ENCODE assay signal across 24 mouse cellular contexts in the genomic region with DNA sequence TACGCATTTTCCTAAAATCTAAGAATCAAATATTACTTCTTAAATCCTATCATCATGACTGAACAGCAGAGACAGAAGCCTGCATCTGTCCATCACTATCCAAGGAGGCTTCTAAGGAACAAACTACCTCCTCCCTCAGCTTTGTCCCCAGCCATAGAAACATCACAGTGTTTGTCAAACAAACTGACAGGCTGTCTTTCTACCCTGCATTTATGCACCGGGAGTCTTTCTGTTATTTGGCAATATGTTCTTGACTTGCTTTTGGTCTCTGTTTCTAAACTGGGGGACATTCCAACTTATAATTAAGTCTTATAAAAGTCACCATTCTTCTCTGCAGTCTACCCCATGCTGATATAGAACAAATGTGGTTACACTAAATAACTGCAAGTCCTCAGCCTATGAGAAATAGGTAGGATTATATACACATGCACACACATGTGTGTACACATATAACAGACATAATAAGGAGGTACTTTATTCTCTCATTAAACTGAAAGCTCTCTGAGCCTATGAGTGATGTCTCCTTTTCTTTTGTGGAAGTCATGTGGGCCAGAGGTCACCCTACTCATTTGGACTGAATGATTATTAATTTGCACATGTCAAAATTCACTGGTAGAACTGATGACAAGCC.
A peak's percentile ranks its signal among the peaks of the same experiment; 100 is the strongest.
DNase-seq lines count a peak whose midpoint lies in the region; ATAC-seq and TF ChIP-seq lines count a peak whose summit lies in the region.
"Had no signal": no experiment of that assay in that cellular context is flagged by ENCODE, and none has a peak within 500 bp of the region (broad histone marks: within the 10 kb centered on the region; RNA-seq: fewer than 3 reads in every experiment).

No protein-coding gene starts in this region.

- no peaks in the 10 kb centered on the region for H3K36me3 ChIP-seq in forebrain, embryonic 12.5 days (replicated peaks)
- H3K36me3 ChIP-seq in hindbrain, embryonic 12.5 days = no peaks in the 10 kb centered on the region
- no peaks in the 10 kb centered on the region for H3K36me3 ChIP-seq in midbrain, embryonic 15.5 days (replicated peaks)
- H3K36me3 ChIP-seq in intestine, postnatal 0 days (ENCODE audit: control insufficient read depth, insufficient read depth) = no peaks in the 10 kb centered on the region
- H3K36me3 ChIP-seq: embryonic facial prominence, embryonic 13.5 days; intestine, embryonic 15.5 days; limb, embryonic 12.5 days; liver, embryonic 12.5 days; neural tube, embryonic 12.5 days had no signal

- 0 out of 2 replicates have a peak overlapping the region, but pooled peaks have one; percentile 42 for H3K27ac ChIP-seq in forebrain, embryonic 12.5 days
- peak overlapping the region; percentile 57; the same call in 1 of the 2 replicates for H3K27ac ChIP-seq in hindbrain, embryonic 12.5 days
- no peak overlapping the region for H3K27ac ChIP-seq in midbrain, embryonic 15.5 days
- no peak overlapping the region for H3K27ac ChIP-seq in intestine, postnatal 0 days (ENCODE audit: low read depth, low read length)
- H3K27ac ChIP-seq: embryonic facial prominence, embryonic 13.5 days; intestine, embryonic 15.5 days; layer of hippocampus, adult 2 months; limb, embryonic 12.5 days; liver, embryonic 12.5 days; neural tube, embryonic 12.5 days had no signal

- no peak for TF ChIP-seq POLR2A in brain, embryonic 14.5 days (IDR thresholded peaks at IDR 0.05; ENCODE audit: borderline replicate concordance, extremely low read depth, insufficient read depth, insufficient read length, poor library complexity, severe bottlenecking)

- peaks cover 21% of the 10 kb centered on the region for H3K4me1 ChIP-seq in forebrain, embryonic 12.5 days
- H3K4me1 ChIP-seq in hindbrain, embryonic 12.5 days = peaks cover 13% of the 10 kb centered on the region
- H3K4me1 ChIP-seq in midbrain, embryonic 15.5 days = peaks cover 20% of the 10 kb centered on the region
- no peaks in the 10 kb centered on the region for H3K4me1 ChIP-seq in intestine, postnatal 0 days (replicated peaks; ENCODE audit: control insufficient read depth, insufficient read depth, low read length)
- H3K4me1 ChIP-seq: embryonic facial prominence, embryonic 13.5 days; intestine, embryonic 15.5 days; liver, embryonic 12.5 days had no signal

- no peak overlapping the region for H3K9ac ChIP-seq in forebrain, embryonic 12.5 days
- H3K9ac ChIP-seq in hindbrain, embryonic 12.5 days = no peak overlapping the region
- H3K9ac ChIP-seq in midbrain, embryonic 15.5 days = no peak overlapping the region
- H3K9ac ChIP-seq in intestine, postnatal 0 days (ENCODE audit: low read depth, low read length) = no peak overlapping the region
- H3K9ac ChIP-seq: embryonic facial prominence, embryonic 13.5 days; intestine, embryonic 15.5 days; limb, embryonic 12.5 days; liver, embryonic 12.5 days; neural tube, embryonic 12.5 days had no signal

- H3K4me3 ChIP-seq in forebrain, embryonic 12.5 days (replicated peaks) = no peak overlapping the region
- H3K4me3 ChIP-seq in hindbrain, embryonic 12.5 days = no peak overlapping the region
- no peak overlapping the region for H3K4me3 ChIP-seq in midbrain, embryonic 15.5 days
- H3K4me3 ChIP-seq in intestine, postnatal 0 days (ENCODE audit: low read depth, low read length) = no peak overlapping the region
- H3K4me3 ChIP-seq: embryonic facial prominence, embryonic 13.5 days; erythroblast, embryonic 14.5 days; intestine, embryonic 15.5 days; layer of hippocampus, adult 2 months; limb, embryonic 12.5 days; liver, embryonic 12.5 days; neural tube, embryonic 12.5 days had no signal

- DNase-seq in brain, embryonic 14.5 days (ENCODE audit: low read depth) = peak; percentile 71
- DNase-seq in liver = no peak
- no peak for DNase-seq in left cerebral cortex, postnatal 25 days (ENCODE audit: low spot score in 2 of 2)
- DNase-seq in spleen, postnatal 4 days (ENCODE audit: low spot score in 2 of 2) = no peak
- DNase-seq: adrenal gland, adult 2 months; cerebellum, adult 2 months; cerebellum, postnatal 36 days; embryo, embryonic 11 days; kidney, adult 9 months; kidney, postnatal 14 days; lung, adult 18-20 months; lung, postnatal 10 days had no signal

- 0 out of 2 replicates have a peak, but pooled peaks cover 3% of the 10 kb centered on the region for H3K27me3 ChIP-seq in forebrain, embryonic 12.5 days
- H3K27me3 ChIP-seq in hindbrain, embryonic 12.5 days = no peaks in the 10 kb centered on the region
- no peaks in the 10 kb centered on the region for H3K27me3 ChIP-seq in midbrain, embryonic 15.5 days (replicated peaks)
- H3K27me3 ChIP-seq in intestine, postnatal 0 days (replicated peaks; ENCODE audit: control insufficient read depth, insufficient read depth, low read length) = no peaks in the 10 kb centered on the region
- H3K27me3 ChIP-seq: embryonic facial prominence, embryonic 13.5 days; intestine, embryonic 15.5 days; limb, embryonic 12.5 days; liver, embryonic 12.5 days; neural tube, embryonic 12.5 days had no signal

- no peak for TF ChIP-seq CTCF in brain, embryonic 14.5 days (IDR thresholded peaks at IDR 0.05; ENCODE audit: borderline replicate concordance, extremely low read depth, insufficient read depth, insufficient read length)
- TF ChIP-seq CTCF in intestine, postnatal 0 days (IDR thresholded peaks at IDR 0.05; ENCODE audit: low read depth) = no peak

- H3K4me2 ChIP-seq in forebrain, embryonic 12.5 days = no peak overlapping the region
- no peak overlapping the region for H3K4me2 ChIP-seq in hindbrain, embryonic 12.5 days (replicated peaks)
- H3K4me2 ChIP-seq in midbrain, embryonic 15.5 days = no peak overlapping the region
- no peak overlapping the region for H3K4me2 ChIP-seq in intestine, postnatal 0 days (replicated peaks; ENCODE audit: low read depth)
- H3K4me2 ChIP-seq: embryonic facial prominence, embryonic 13.5 days; heart, embryonic 11.5 days; intestine, embryonic 15.5 days; limb, embryonic 12.5 days; liver, embryonic 12.5 days; neural tube, embryonic 12.5 days had no signal

- 55% methylated on average over 2 of the region's 2 CpGs for WGBS in forebrain, embryonic 12.5 days
- 69% methylated on average over 2 of the region's 2 CpGs for WGBS in hindbrain, embryonic 12.5 days
- 56% methylated on average over 2 of the region's 2 CpGs for WGBS in midbrain, embryonic 15.5 days
- WGBS in intestine, postnatal 0 days = 76% methylated on average over 2 of the region's 2 CpGs

- intact Hi-C loops in left cerebral cortex, postnatal 25 days (cut with DNase I) = no loop called here

- ATAC-seq in forebrain, embryonic 12.5 days (ENCODE audit: low FRiP score) = peak; percentile 60; the same call in 1 of the 2 replicates
- ATAC-seq in hindbrain, embryonic 12.5 days (ENCODE audit: low FRiP score) = peak; percentile 68
- peak; percentile 10; the same call in 1 of the 2 replicates for ATAC-seq in midbrain, embryonic 15.5 days (replicated peaks)
- no peak for ATAC-seq in intestine, postnatal 0 days
- ATAC-seq: intestine, embryonic 15.5 days; liver, embryonic 12.5 days had no signal

- H3K9me3 ChIP-seq in forebrain, embryonic 12.5 days = no peaks in the 10 kb centered on the region
- no peaks in the 10 kb centered on the region for H3K9me3 ChIP-seq in hindbrain, embryonic 12.5 days (replicated peaks)
- H3K9me3 ChIP-seq in midbrain, embryonic 15.5 days = no peaks in the 10 kb centered on the region
- no peaks in the 10 kb centered on the region for H3K9me3 ChIP-seq in intestine, postnatal 0 days (ENCODE audit: control insufficient read depth)
- H3K9me3 ChIP-seq: embryonic facial prominence, embryonic 13.5 days; intestine, embryonic 15.5 days; limb, embryonic 12.5 days; liver, embryonic 12.5 days; neural tube, embryonic 12.5 days had no signal

Comparison
In these comparisons a context has a peak if more than half of its experiments do, and no peak if none do; other contexts are left out.
1. H3K27ac ChIP-seq: peak in forebrain, embryonic 12.5 days (single experiment) and hindbrain, embryonic 12.5 days (single experiment); none in midbrain, embryonic 15.5 days (single experiment) and intestine, postnatal 0 days (single experiment).